Mouse (Mus musculus) T-helper 17 cell (primary cell): ENCODE data around the gene Gm45808.
"Not testable (repeated sequence)": the region's sequence is repeated elsewhere in the genome, so short reads cannot be mapped to it uniquely, and the experiment has no call there.

ENCODE experiments used
- in situ Hi-C, 2 experiments: fragments of 300-600 bp; cut with MboI, MseI; formaldehyde crosslinking; loops; 1 replicate in 1 of 2; 2 replicates in 1 of 2; pipeline ENCODE4 v1.15.1; 2025; ENCODE audit warnings: high pct_unique_total_duplicates in 2 of 2

The Gm45808 gene

DNA sequence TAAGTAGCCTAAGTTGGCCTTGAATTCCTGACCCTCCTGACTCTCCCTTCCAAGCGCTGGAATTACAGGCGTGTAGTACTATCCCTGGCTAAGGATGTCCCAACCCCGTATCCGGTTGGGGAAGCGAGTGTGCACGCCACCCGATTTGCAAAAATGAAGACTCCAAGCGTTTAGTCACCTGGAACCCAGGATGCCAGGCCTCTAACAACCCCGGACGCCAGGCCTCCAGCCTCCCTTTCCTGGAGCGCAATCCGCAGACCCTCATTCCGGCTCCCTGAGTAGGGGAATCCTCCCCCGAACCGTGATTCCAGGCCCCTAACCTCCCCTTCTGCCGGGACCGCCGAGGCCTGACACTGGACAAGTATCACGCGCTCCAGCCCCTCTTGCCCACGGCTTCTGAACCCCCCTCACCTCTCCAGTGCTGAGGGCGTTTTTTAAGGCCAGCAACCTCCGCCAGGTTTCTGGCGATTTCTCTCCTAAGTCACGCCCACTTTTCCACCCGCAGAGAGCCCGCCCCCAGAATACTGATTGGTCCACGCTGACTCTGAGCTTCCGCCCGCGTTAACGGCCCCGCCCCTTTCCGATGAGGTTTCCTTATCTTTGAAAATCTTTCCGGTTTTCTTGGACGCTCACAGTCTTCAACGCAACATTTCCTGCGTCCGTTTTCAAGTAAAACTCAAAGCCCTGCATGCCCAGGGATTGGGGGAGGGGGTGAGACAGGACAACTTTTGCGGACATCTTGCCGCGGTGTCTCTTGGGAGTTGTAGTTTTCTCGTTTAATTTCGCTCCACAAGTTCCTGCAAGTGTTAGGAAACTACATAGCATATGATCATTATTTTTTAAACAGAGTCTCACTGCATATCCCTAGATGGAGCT is 23.5 kb upstream of the Gm45808 start, which contains the start of gene Nucb1:
Nucb1 (minus strand) TSS at position 495 of the 876 bp plus-strand sequence.
- in situ Hi-C loops: no loop called here

DNA sequence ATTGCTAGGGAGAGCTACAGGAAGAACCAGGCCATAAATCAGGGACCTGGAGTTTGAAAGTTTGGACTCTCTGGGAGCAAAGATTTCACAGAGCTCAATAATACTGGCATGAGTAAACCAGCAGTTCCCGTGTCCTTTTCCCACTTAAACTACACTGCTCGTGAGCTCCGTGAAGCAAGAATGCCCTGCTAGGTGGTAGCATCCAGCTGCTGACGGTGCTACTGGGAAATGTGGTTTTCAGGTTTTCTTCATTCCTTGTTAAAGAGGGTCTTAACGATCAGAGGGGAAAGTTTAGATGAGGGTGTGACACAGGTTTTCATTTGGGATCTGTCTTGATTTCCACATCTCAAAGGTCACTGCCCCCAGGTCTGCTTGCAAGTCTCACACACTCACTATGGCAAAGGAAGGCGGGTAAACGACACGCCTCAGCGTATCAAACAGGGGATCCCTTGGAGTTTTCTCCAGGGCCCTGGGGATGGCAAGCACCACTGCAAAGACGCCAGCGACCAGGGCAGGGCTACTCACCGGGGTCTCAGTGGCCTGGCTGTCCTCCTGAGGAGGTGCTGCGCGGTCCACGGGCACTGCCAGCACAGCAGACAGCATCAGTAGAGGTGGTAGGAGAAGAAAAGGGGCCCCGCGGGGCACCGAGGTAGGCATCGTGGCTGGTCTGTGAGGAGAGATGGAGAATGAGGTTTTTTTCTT is 22.7 kb upstream of the Gm45808 start:
- in situ Hi-C loops: no loop called here

DNA sequence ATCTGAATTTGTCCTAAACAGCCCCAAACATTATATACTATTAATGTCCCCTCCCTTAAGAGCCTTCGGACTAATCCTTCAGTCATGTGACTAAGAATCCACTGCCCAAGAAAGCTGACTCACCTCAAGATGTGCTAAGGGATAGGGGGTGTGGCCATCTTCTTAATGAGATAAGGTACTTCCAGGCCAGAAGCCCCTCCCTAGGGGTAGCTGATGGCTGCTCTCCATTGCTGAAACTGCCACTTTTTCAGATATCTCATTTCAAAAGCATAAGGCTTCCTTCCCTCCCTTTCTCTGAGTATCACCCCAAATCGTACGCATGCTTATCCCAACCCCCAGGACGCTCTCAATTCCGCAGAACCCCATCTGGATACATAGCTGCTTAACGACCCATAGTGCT is 21.9 kb upstream of the Gm45808 start:
- in situ Hi-C loops: no loop called here

DNA sequence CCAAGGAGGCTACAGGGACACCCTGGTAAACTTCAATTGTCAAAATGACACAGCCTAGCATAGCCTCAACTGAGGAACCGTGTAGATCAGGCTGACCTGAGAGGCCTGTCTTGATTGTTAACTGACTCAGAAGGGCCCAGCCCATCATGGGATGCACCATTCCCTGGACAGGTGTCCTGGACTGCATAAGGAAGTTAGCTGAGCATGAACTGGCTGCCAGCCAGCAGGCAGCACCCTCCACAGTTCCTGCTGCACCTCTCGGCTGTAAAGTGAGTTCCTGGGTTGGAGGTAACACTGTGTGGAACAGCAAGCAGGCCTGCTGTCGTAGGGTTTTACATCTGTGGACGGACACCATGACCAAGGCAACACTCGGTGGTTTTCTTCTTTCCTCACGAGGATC is 21.0 kb upstream of the Gm45808 start:
- in situ Hi-C loops: no loop called here

DNA sequence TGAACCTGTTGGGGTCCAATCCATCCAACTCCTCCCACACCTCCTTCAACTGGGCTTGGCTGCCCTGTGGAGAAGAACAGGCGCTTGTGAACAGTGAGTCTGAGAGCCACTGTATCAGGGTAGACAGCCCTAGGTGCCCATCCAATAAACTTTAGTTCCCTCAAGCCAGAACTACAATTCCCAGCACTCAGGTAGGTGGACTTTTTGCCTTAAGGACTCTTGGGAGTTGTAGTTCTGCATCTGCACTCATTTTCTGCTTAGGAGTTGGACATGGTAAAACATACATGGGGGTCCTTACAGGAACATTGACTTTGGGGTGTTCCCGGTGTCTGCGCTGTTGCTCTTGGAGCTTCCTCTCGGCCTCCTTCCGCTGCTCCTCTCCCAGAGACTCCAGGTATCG is 11.8 kb upstream of the Gm45808 start:
- in situ Hi-C loops: no loop called here

DNA sequence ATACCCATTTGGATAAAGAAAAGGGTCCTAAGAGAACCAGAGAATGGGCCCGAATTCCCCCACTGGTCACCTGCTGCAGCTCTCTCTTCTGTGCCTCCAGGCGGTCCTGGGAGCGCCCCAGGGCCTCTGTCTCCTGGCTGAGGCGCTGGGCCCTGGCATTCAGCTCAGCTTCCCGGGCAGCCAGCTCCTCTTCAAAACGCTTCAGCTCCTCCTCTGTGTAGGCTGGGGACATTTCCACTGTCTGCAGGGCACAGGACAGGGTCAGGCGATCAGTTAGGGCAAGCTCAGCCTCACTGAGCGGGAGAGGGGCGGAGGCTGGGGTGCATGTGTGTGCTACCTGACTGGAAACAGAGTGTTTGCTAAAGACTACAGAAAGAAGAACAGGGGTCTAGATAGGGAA is 7.9 kb upstream of the Gm45808 start:
- in situ Hi-C loops: no loop called here

DNA sequence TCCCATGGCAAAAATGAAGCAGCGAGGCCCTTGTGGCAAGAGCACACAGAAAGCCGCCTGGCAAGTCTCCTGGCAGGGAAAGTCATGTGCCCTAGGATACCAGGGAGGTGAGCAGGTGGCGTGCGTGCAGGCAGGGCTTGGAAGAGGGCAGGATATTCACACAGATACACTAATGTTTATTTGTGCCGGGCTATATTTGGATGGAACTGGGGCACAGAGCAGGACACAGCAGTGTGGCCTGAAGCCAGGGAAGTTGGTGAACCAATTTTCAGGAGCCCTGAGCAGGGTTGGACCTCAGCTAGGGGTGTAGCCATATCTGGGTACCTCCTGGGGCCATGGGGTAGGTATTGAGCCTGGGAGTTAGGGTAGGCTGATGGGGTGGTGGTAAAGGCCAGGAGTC is 6.3 kb upstream of the Gm45808 start:
- in situ Hi-C loops: no loop called here

DNA sequence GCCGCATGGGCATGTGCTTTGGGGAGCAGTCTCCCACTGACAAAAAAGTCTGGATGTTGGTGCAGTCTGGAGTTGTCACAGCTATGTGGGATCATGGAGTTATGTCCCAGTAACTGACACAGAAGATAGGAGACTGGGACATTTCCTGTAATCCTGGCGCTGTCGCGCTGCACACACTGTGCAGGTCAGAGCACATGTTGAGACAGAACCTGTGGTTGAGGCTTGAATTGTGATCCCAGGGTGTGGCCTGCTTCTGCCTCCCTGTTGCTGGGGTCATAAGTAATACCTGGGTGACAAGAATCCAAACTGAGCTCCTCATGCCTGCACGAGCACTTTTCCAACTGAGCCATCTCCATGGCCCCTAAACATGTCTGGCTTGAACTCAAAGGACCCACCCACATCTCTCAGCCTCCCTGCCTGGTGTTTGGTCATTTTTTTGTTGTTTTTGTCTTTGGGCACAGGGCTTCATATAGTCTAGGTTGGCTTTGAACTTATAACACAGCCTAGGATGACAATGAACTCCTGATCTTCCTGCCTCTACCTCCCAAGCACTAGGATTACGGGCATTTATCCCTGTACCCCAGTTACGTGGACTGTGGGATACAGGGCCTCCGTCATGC is 5.7 kb upstream of the Gm45808 start:
- in situ Hi-C loops: no loop called here

DNA sequence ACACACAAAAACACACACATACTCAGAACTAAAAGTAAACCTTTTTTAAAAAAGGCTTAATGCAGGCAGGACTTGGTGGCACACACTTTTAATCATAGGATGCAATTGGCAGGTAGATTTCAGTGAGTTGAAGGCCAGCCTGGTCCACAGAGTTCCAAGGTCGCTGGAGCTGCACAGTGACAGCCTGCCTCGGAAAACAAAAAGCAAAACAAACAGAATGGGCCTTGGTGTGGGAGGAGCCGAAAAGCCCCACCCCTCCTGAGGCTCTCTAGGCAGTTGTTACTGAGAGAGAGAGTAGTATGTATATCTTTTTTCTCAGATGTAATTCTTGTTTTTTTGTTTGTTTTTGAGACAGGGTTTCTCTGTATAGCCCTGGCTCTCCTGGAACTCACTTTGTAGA is 4.7 kb upstream of the Gm45808 start:
- in situ Hi-C loops: no loop called here

DNA sequence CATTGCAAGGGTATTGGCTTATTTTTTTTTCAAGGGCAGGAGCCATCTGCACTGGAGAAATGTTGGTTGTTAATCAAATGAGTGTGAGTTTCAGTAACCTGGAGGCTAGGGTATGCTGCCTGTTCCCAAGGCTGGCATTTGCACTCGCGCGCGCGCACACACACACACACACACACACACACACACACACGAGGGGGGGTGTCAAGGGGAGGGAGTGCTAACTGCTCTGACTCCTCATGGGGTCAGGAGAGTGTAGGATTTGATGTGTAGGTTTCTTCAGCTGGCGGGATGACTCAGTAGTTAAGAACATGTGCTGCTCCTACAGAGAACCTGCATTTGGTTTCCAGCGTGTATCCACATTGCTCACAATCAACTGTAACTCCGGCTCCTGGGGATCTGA is 4.2 kb upstream of the Gm45808 start:
- in situ Hi-C loops: no loop called here

DNA sequence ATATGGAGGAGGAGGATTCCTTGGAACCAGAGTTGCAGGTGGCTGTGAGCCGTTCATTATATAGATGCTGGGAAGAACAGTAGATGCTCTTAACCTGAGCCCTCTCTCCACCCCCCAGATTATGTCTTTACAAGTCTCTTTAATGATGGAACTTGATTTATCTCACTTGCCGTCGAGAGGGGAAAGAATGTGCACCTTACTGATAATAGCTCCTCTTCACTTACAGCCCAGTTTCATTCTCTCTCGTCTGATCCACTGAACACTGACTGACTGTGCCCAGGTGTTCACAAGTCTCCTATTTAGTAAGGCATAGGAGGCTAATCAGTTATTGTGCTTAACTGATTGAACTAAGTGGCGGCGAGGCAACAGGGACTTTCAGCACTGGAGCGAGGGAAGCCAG is 3.0 kb upstream of the Gm45808 start:
- in situ Hi-C loops: no loop called here

DNA sequence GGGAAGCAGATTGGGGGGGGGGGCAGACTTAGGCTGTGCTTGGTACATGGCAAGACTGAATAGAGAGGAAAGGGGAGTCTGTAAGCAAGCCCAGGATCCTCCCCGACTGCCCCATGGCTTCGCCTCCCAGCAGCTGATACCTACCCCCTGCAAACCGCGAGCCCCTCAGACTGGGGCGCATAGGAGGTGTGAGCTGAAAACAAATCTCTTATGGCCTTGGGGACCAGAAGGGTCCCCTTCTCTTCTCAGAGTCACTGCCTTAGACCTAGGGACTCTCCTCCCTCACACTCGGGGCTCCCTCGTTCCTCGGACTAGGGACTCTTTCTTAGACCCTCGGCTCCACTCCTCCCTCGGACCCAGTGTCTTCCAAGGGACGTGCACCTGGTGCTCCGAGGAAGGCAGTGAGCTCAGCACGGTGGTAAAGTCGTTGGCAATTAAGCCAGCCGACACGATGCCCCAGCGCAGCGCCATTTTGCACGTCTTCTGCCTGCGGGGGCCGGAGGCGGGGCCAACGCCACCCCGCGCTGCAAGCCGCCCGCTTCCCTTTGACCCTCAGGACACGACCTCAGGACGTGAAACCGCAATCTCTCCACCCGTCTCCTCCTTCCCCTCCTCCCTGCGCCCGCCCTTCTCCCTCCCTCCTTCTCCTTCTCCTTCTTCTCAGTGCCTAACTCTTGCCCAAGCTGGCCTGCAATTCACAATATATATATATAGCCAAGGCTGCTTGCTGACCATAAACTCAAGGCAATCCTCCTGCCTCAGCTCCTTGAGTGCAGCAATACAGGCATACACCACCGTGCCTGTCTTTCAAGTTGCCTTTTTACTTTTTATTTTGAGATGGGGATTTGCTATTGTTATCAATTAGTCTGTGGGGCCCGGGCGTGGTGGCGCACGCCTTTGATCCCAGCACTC is 1.9 kb upstream of the Gm45808 start, which contains the start of gene Dhdh:
Dhdh (minus strand) TSS at position 513 of the 912 bp plus-strand sequence.
- in situ Hi-C loops: no loop called here

DNA sequence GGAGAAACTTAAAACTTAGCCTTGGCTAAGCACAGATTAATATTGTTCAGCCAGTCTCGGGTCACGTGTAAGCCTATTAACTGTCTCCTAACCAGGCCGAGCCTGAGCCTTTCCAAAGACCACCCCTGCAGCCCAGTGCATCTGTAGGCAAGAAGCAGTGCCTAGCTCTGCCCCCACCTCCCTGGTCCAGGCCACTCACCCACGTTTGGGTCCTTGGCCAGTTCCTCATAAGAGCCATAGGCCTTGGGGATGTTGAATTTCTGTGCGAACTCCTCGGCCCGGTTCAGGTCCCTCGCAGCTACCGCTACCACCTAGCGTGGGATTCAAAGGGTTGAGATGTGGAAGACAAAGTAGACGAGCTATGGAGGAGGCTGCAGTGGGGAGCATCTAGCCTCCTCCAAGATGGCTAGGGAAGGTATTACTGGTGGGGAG is 1.3 kb upstream of the Gm45808 start:
- in situ Hi-C loops: no loop called here

DNA sequence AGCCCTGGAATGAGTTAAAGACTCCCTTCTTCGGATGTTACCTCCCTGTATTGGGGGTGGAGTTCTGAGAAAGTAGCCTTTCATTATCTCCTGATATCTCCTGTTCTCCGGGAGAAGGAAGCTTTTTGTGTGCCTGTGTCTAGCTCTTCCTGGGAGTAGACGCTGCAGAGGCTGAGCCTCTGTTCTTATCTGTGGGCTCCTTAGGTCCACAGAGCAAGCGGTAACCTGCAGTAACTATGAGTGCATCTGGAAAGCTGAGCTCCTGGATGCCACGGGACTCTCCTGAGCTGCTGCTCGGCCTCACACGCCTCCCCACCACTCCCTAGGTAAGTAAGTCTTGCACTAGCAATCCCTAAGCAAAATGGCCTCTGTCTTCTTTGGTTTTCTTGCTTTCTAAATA is 453 bp downstream of the Gm45808 start:
- in situ Hi-C loops: no loop called here

DNA sequence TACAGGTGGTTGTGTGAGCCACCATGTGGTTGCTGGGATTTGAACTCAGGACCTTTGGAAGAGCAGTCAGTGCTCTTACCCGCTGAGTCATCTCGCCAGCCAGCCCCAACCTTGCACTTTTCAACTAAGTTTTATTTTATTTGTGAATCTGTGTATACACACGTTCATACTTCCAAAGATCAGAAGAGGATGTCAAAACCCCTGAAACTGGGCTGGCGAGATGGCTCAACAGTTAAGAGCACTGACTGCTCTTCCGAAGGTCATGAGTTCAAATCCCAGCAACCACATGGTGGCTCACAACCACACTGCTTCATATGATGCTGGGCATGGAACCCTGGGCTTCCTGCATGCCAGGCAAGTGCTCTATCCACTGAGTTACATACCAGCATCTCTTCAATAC is 1.6 kb downstream of the Gm45808 start:
- in situ Hi-C loops: not testable (repeated sequence)

DNA sequence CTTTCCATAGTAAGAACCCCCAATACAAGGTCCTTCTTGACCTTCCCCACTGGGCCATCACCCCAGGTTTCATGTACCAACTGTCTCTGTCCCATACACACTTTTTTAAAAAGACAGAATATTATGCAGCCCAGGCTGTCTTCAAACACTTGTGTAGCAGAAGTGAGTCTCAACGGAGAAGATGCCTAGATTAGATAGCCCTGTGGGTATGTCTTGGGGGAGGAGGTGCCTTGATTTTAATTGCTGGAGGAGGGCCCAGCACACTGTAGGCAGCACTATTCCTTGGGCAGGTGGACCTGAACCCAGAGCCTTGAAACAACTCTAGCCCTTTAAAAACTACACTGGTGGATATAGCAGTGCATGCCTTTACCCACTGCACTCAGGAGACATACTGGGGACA is 4.4 kb downstream of the Gm45808 start:
- in situ Hi-C loops: no loop called here

DNA sequence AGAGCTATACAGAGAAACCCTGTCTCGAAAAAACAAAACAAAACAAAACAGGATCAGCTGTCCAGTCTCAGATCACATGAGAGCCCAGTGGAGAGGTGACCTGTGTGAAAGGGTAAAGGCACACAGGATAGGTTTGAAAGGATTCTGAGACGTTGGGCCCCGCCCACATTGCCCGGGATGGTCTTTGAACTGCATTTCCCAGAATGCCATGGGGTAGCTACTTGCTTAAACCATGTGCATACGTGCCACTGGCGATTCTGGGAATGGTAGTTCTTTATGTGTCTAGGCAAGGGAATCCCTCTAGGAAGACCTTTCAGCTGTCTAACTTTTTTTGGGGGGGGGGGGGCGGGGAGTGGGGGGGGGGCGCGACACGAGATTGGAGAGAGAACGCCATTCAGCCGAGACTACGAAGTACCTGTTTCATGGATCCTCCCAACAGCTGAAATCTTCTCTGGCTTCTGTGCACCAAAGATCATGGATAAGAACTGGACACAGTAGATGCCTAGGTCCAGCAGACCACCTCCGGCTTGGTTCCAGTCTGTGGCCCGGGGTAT is 5.2 kb downstream of the Gm45808 start, which contains the start of gene Tulp2:
Tulp2 (plus strand) TSS at position 504 of the 554 bp plus-strand sequence.
- in situ Hi-C loops: no loop called here

DNA sequence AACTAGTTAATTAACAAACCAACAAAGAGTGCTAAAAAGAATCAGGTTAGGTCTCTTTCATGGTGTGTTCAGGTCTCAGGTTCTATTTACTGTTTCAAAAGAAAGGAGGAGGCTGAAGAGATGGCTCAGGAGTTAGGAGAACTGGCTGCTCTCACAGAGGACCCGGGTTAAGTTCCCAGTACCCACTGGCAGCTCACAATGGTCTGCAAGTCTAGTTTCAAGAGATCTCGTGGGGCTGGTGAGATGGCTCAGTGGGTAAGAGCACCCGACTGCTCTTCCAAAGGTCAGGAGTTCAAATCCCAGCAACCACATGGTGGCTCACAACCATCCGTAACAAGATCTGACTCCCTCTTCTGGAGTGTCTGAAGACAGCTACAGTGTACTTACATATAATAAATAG is 6.3 kb downstream of the Gm45808 start:
- in situ Hi-C loops: not testable (repeated sequence)

DNA sequence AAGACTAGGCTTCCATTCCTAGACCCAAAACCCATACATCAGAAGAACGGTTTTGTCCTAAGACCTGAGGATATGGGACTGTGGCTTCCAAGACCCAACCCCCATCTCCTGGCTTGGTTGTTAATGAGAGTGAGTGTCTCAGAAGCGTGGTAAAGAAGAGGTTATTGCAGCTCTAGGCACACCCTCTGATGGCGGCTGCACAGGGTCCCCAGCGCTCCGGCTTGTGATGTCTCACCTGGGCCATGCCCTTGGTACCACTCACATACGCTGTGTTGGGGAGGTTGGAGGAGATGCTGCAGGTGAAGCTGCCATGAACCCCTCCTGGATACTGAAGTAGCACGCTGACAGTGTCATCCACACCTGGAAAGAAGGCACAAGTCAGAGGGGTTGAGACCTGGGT is 7.8 kb downstream of the Gm45808 start:
- in situ Hi-C loops: loop anchor here (5.0 kb wide), 1 partner anchor 84 kb away; no protein-coding TSS in a partner anchor

DNA sequence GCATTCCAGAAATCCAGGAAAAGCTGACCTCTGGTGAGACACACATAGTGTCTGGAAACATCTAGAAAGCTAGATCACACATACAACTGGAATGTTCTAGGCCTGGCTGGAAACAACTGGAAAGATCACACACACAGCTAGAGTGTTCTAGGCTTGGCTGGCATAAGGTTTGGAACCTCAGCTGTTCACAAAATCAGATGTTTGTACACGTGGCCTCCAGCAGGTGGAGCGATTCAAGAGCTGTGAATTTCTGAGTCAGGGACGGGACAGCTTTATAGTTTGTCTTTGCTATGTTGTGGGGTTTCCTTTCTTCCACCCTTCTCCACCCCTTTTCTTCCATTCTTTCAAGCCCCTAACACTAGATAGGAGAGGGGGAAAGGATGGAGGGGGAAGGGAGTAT is 9.6 kb downstream of the Gm45808 start:
- in situ Hi-C loops: loop anchor here (5.0 kb wide), 1 partner anchor 85 kb away; no protein-coding TSS in a partner anchor

DNA sequence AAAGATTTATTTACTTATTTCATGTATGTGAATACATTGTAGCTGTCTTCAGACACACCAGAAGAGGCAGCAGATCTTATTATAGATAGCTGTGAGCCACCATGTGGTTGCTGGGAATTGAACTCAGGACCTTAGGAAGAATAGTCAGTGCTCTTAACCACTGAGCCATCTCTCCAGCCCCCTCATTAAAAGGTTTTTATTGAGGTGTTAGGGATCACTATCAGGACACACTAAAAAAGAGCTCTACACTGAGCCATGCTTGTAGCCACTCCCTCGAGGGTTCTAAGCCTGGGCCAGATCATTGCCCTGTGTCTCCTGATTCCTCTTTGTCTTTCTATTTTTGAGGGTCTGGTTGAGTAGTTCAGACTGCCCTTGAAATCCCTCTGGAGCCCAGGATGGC is 10.2 kb downstream of the Gm45808 start:
- in situ Hi-C loops: loop anchor here (5.0 kb wide), 1 partner anchor 86 kb away; no protein-coding TSS in a partner anchor
